Mouse (Mus musculus) intestine, embryonic 16.5 days (tissue): Measurements from ENCODE around the gene Sphk1. TPM values are rescaled to one million over a fixed set of nuclear protein-coding genes. Genes with fewer than 3 reads are reported as not detected.
A peak's percentile ranks its signal among the peaks of the same experiment; 100 is the strongest.

Experiments used
- ATAC-seq: fragments of 200-750 bp; cut with Nextera tagmentation; 2 replicates; pipeline ENCODE4 v1.8.0; 2017; ENCODE audit warnings: moderate TSS enrichment, moderate library complexity
- H3K27ac ChIP-seq: fragments of 300-500 bp; sonication (generic); 2 replicates; pipeline ENCODE4 v1.5.1; 2014; ENCODE audit warnings: mild to moderate bottlenecking, low read length
- H3K27me3 ChIP-seq: fragments of 300-500 bp; sonication (generic); replicated peaks from 2 replicates; pipeline ENCODE4 v1.6.1; 2014; ENCODE audit warnings: low read length, control low read depth, mixed read lengths; ENCODE audit not compliant: control insufficient read depth, insufficient read depth
- H3K36me3 ChIP-seq: fragments of 300-500 bp; sonication (generic); 2 replicates; pipeline ENCODE4 v1.6.1; 2014; ENCODE audit warnings: low read length, control low read depth; ENCODE audit not compliant: control insufficient read depth, insufficient read depth
- H3K4me1 ChIP-seq: fragments of 300-500 bp; sonication (generic); 2 replicates; pipeline ENCODE4 v1.6.1; 2014; ENCODE audit warnings: low read length, control low read depth, mixed read lengths; ENCODE audit not compliant: control insufficient read depth, insufficient read depth
- H3K4me2 ChIP-seq: fragments of 300-500 bp; sonication (generic); 2 replicates; pipeline ENCODE4 v1.6.1; 2014; ENCODE audit warnings: low read depth, low read length, control low read depth
- H3K4me3 ChIP-seq: fragments of 300-500 bp; sonication (generic); 2 replicates; pipeline ENCODE4 v1.5.1; 2014; ENCODE audit warnings: mild to moderate bottlenecking, low read length
- H3K9ac ChIP-seq: fragments of 300-500 bp; sonication (generic); 2 replicates; pipeline ENCODE4 v1.6.1; 2014; ENCODE audit warnings: low read depth, low read length
- H3K9me3 ChIP-seq: fragments of 300-500 bp; sonication (generic); 2 replicates; pipeline ENCODE4 v1.6.1; 2016; ENCODE audit warnings: low read length, control low read depth; ENCODE audit not compliant: control insufficient read depth
- WGBS: fragments of 180-500 bp; shearing (Covaris S2); extraction: QIAGEN DNeasy Blood & Tissue Kit; methylation state at CpG from one replicate; pipeline ENCODE4 v1.1.7; 2014; 5-methylcytosine and 5-hydroxymethylcytosine counted together
- polyA plus RNA-seq: library from polyadenylated mRNA; unstranded; fragments of >200 nt; fragmentation: Nextera tagmentation; extraction: Ambion mirVana; gene quantifications from 2 replicates; pipeline ENCODE4 v1.2.1, GENCODE M21; 2015

The Sphk1 gene
- polyA plus RNA-seq, result 3.9 and 5.2 TPM in 2 replicates

DNA sequence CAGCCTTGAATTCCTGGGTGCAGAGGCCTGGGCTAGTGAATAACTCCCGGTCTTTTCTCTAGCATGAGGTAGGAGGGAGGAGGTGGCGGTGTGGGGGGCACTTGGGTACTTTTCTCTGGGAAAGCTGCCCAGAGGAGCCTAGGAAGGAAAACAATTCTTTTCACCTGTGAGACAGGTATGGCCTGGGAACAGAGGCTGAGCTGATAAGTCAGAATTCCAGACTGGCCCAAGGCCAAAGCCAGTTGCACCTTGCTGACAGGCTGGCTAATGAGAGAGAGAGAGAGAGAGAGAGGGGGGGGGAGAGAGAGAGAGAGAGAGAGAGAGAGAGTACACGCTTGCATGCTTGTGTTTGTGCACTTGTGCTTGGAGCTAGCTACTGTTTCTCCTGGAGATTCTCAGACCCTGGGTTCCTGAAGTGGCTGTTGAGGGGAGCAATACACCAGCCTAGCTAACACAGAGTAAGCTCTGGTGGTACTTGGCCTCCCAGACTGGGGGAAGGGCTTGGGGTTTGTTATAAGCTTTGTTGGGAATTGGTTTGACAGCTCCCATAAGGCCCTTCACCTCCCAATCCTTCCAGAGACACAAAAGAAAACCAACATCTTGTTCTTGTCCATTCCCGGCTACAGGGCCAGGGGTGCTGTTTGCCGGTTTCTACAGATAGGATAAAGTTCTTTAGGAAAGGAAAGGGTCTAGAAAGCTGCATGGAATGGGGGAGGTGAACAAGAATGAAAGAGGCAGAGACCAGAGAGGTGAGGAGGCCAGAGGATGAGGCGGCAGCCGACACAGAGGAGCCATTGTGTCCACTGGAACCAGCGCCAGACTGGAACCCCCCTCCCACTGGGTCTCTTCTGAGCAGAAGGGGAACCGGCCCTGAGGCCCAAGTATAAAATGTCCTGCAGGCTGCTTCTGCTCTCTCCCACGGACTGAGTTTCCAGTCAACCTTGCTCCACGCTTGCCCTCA, at the start of gene Sphk1:
TSS of gene Sphk1 (plus strand) at position 739 of the 961 bp plus-strand sequence.
- no peak within 1 kb of the TSS for H3K27ac ChIP-seq
- WGBS, result 39% methylated on average over 11 of the region's 11 CpGs
- H3K27me3 ChIP-seq, result peaks cover 33% of the 10 kb centered on the region

GRCm38 (mm10) chr11:116480975-116481374, 49.8 kb upstream of the Sphk1 start:
- Histone ChIP-seq H3K4me1 (no peaks in the 10 kb centered on the region), H3K36me3 (peaks cover 48% of the 10 kb centered on the region), H3K9me3 (no peaks in the 10 kb centered on the region), H3K27me3 (no peaks in the 10 kb centered on the region), H3K4me3 (no peak overlapping the region), H3K4me2 (no peak overlapping the region), H3K9ac (no peak overlapping the region), H3K27ac (no peak overlapping the region)
- 97% methylated on average over 8 of the region's 8 CpGs for WGBS
- no peak for ATAC-seq

More for the DNA sequence above, at the start of gene Sphk1:
- no peak for ATAC-seq
- H3K36me3 ChIP-seq, result no peaks in the 10 kb centered on the region
- H3K4me2 ChIP-seq, result peak within 1 kb of the TSS; percentile 96
- H3K9ac ChIP-seq, result peak within 1 kb of the TSS; percentile 70
- peak within 1 kb of the TSS; percentile 59 for H3K4me3 ChIP-seq
- no peaks in the 10 kb centered on the region for H3K9me3 ChIP-seq
- peaks cover 31% of the 10 kb centered on the region for H3K4me1 ChIP-seq

DNA sequence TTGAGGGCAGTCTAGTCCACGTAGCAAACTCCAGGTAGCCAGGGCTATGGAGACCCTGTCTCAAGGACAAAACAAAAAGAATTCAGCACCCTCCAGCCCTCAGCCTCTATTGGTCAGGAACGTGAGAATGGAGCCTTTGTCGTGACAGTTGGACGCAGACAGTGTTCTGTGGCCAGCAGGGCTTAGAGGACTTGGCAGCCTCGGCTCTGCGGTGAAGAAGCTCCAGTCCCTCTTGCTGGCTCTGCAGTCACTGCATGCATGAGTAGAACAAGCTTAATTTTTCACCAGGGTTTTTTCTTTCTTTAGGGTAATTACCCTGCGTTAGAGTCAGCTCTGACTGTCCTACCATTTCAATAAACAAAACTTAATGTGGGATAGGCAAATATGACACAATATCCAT, 48.9 kb upstream of the Sphk1 start:
- Histone ChIP-seq H3K27me3 (no peaks in the 10 kb centered on the region), H3K9me3 (no peaks in the 10 kb centered on the region), H3K4me3 (no peak overlapping the region), H3K4me2 (no peak overlapping the region), H3K9ac (no peak overlapping the region), H3K4me1 (no peaks in the 10 kb centered on the region), H3K27ac (no peak overlapping the region), H3K36me3 (peaks cover 48% of the 10 kb centered on the region)
- ATAC-seq, result no peak
- 84% methylated on average over 7 of the region's 7 CpGs for WGBS

GRCm38 (mm10) chr11:116484261-116484660, 46.5 kb upstream of the Sphk1 start:
- H3K9ac ChIP-seq, result no peak overlapping the region
- no peaks in the 10 kb centered on the region for H3K27me3 ChIP-seq
- H3K4me3 ChIP-seq, result no peak overlapping the region
- no peak overlapping the region for H3K27ac ChIP-seq
- peaks cover 35% of the 10 kb centered on the region for H3K36me3 ChIP-seq
- no peak overlapping the region for H3K4me2 ChIP-seq
- no peak for ATAC-seq
- 0 out of 2 replicates have a peak, but pooled peaks cover 3% of the 10 kb centered on the region for H3K4me1 ChIP-seq
- H3K9me3 ChIP-seq, result no peaks in the 10 kb centered on the region
- 79% methylated on average over 8 of the region's 8 CpGs for WGBS

DNA sequence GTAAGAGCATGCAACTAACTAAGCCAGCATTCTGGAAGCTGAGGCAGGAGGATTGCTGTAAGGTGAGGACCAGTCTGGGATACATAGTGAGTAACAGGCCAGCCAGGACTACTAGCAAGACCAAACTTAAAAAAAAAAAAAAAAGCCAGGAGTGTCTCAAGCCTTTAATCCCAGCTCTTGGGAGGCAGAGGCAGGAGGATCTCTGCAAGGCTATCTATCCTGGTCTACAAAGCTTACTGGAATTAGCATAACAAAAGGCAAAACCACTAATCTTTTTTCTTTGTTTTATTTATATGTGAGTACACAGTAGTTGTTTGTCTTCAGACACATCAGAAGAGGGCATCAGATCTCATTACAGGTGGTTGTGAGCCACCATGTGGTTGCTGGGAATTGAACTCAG, 42.5 kb upstream of the Sphk1 start:
- Histone ChIP-seq H3K4me2 (no peak overlapping the region), H3K4me1 (peaks cover 16% of the 10 kb centered on the region), H3K36me3 (peaks cover 12% of the 10 kb centered on the region; the same call in 1 of the 2 replicates), H3K27me3 (no peaks in the 10 kb centered on the region), H3K27ac (no peak overlapping the region), H3K4me3 (no peak overlapping the region), H3K9me3 (no peaks in the 10 kb centered on the region), H3K9ac (no peak overlapping the region)
- no peak for ATAC-seq

- Histone ChIP-seq H3K27ac (peak overlapping the region; percentile 93), H3K27me3 (no peaks in the 10 kb centered on the region), H3K36me3 (peaks cover 12% of the 10 kb centered on the region; the same call in 1 of the 2 replicates), H3K9ac (peak overlapping the region; percentile 97), H3K4me1 (peaks cover 20% of the 10 kb centered on the region), H3K4me2 (peak overlapping the region; percentile 59), H3K9me3 (no peaks in the 10 kb centered on the region), H3K4me3 (peak overlapping the region; percentile 90)
- WGBS, result 56% methylated on average over 14 of the region's 14 CpGs
- no peak for ATAC-seq
These were observed 41.9 kb upstream of the Sphk1 start for GRCm38 (mm10) chr11:116488693-116489375.

GRCm38 (mm10) chr11:116489771-116490231, 40.9 kb upstream of the Sphk1 start:
- Histone ChIP-seq H3K4me2 (peak overlapping the region; percentile 59), H3K9ac (peak overlapping the region; percentile 97), H3K36me3 (peaks cover 9% of the 10 kb centered on the region; the same call in 1 of the 2 replicates), H3K4me1 (peaks cover 20% of the 10 kb centered on the region), H3K27me3 (no peaks in the 10 kb centered on the region), H3K4me3 (peak overlapping the region; percentile 90), H3K27ac (peak overlapping the region; percentile 93), H3K9me3 (no peaks in the 10 kb centered on the region)
- ATAC-seq, result peak; percentile 28
- WGBS, result under 1% methylated on average over 39 of the region's 39 CpGs

DNA sequence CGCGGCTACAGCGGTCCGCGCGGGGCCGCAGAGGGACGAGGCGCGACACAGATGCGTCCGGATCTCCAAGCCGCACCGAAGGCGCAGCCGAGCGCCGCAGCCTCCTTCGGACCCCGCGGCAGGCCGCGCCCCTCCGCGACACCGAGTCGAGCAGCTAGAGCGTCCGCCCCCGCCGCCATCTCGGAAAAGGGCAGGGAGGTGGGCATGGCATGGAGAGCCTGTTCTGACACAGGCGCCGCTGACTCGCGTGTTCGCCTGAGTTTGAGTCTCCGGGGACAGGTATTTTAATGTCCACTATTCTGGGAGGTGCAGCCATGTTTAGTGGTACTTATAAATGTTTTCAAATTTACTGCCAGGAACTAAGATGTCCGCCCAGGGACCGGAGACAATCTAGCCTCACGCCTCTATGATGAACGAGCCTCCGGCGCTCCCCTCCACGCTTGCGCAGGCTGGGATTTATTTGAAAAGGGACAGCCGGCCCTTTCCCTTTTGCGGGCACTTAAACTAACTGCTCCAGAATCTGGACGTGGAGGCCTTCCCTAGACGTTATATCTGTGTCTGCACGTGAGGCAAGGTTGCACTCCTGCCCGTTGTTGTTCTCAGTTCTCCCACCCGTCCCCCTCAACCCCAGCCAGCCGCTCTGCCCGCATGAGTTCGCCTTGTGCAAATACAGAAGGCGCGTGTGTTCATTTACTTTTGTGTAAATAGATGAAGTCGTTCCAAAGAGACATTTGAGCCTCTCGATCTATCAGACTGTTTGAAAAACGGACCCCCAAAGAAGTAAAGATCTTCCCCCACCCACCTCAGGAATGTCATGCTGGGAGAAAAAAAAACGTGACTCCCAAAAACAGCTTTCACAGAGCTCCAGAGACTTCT, 40.3 kb upstream of the Sphk1 start:
- H3K27ac ChIP-seq, result peak overlapping the region; percentile 93
- ATAC-seq, result peak; percentile 87
- H3K4me2 ChIP-seq, result peak overlapping the region; percentile 59
- H3K4me3 ChIP-seq, result peak overlapping the region; percentile 90
- peaks cover 5% of the 10 kb centered on the region; the same call in 1 of the 2 replicates for H3K36me3 ChIP-seq
- no peaks in the 10 kb centered on the region for H3K27me3 ChIP-seq
- WGBS, result under 1% methylated on average over 62 of the region's 62 CpGs
- no peaks in the 10 kb centered on the region for H3K9me3 ChIP-seq
- peak overlapping the region; percentile 97 for H3K9ac ChIP-seq
- peaks cover 26% of the 10 kb centered on the region for H3K4me1 ChIP-seq
